Mouse (Mus musculus) ovary, postnatal 36 days (tissue): Measurements from ENCODE around the gene Pqlc2.

ENCODE experiments used
- DNase-seq: peaks from one replicate; pipeline ENCODE4 v3.0.0; 2022; ENCODE audit warnings: low spot score, mixed read lengths

The Pqlc2 gene

GRCm38 (mm10) chr4:139310171-139310898 is at the start of gene Pqlc2, which contains the start of gene Akr7a5:
TSS of gene Pqlc2 (minus strand) at chr4:139310708.
TSS of gene Akr7a5 (plus strand) at chr4:139310744.
- DNase-seq = peak; percentile 99

GRCm38 (mm10) chr4:139357211-139357610 is 46.7 kb upstream of the Pqlc2 start:
- DNase-seq = no peak

GRCm38 (mm10) chr4:139352832-139353231 is 42.3 kb upstream of the Pqlc2 start:
- DNase-seq = no peak

GRCm38 (mm10) chr4:139351931-139352711 is 41.6 kb upstream of the Pqlc2 start, which contains the start of the genes Mrto4, Emc1 and Ubr4:
TSS of gene Mrto4 (minus strand) at chr4:139352576.
TSS of gene Emc1 (plus strand) at chr4:139352587.
TSS of gene Ubr4 (plus strand) at chr4:139352609.
- DNase-seq = peak; percentile 84

DNA sequence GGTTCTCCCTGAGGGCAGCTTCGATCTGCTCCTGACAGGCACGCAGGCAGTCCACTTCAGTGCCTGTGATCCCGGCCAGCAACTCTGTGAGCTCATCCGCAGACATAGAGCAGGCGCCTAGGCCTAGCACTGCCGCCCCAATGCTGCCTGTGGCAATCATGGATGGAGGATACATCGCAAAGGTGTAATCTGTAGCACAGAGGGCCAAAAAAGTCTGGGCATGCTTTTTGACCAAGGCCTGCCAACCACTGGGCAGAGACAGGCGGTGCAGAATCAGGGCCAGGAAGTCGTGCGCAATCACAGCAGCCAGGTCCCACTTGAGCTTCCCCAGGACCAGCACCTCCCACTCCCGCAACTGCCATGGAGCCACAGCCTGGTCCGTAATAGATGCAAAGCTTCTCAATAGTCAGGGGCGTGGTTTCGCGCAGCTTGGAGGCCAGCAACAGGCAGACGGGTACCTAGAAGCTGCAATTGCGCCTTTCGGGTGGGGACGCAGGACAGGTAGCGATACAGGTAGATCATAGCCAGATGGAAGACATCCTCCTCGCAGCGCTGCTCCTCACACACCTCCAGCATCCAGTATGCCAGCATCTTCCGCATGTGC is 35.0 kb upstream of the Pqlc2 start:
- no peak for DNase-seq

DNA sequence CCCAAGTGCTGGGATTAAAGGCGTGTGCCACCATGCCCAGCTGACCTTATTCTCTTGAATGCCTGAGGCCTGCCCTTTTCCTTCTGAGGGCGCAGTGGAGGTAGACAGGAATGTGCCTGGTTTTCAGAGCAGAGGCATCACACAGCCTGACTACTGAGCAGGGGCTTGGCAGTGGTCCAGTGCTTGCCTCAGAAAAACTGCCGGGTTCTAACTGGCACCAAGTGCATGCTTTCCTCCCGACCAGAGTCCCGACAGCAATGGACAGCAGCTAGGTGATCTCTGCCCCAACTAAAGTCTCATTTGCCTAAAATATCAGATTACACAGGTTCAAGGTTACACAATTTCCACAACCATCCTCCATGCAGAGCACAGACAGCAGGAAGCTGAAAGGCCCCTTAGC is 33.2 kb upstream of the Pqlc2 start:
- peak; percentile 41 for DNase-seq

GRCm38 (mm10) chr4:139341556-139342233 is 31.2 kb upstream of the Pqlc2 start:
- peak; percentile 76 for DNase-seq

- no peak for DNase-seq
These were observed 30.3 kb upstream of the Pqlc2 start for GRCm38 (mm10) chr4:139340835-139341234.

DNA sequence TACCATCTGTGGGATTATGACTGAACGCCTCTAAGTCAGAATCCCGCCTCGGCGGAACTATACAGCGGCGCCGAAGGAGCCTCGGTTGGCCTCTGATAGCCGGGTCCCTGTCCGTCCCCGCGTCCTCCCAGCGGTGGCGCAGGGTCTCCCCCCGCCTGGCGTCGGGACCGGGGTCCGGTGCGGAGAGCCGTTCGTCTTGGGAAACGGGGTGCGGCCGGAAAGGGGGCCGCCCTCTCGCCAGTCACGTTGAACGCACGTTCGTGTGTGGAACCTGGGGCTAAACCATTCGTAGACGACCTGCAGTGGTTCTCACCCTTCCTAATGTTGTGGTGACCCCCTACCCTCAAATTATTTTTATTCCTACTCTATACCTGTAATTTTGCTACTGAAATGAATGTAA is 27.6 kb upstream of the Pqlc2 start:
- no peak for DNase-seq

DNA sequence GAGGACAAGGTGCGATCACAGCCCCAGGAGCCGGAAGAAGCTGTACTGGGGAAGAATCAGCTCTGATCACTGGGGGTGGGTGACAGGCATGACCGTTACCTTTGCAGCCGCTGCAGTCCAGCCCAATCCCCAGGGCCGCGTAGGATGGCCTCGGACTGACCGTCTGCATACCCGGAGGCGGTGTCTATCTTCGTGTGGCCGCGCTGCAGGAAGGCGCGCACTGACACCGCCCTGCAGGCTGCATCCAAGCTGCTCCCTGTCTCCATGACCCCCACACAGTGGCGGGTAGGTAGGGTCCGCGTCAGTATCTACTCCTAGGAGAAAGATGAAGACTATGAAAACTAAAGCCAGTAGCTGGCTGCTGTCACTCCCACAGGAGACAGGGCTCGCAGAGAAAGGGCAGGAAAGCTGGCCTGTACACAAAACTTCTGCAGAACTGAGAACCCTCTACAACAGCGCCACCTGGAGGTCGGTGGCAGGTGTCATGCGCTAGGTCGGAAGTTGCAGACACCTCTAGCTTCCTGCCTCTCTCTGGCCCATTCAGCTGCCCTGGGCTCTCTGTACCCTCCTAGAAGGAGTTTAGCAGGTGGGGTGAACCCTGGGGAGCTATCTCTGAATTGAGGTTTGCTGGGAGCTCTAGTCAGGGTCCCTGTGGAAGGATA is 26.4 kb upstream of the Pqlc2 start:
- peak; percentile 80 for DNase-seq

DNA sequence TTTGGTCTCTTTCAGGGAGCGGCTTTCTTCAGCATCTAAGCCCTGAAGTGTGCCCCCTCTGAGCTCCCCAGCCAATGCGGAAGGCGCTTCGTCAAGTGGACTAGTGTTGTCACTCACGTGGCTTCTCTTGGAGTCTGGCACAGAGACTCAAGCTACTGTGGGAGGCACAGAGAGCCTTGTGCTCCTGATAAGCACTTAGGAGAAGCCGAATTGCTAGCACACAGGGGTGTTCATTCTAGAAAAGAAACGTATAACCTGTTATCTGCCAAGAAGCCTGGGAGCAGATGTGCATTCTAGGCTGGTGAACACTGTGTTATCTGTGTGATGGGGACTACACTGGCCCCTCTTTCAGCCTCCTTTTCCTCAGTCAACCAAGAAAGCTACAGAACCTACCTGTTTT is 25.0 kb upstream of the Pqlc2 start:
- DNase-seq = no peak

- DNase-seq = no peak
These were observed 24.3 kb upstream of the Pqlc2 start for GRCm38 (mm10) chr4:139334631-139335295.

GRCm38 (mm10) chr4:139330605-139331004 is 20.1 kb upstream of the Pqlc2 start:
- peak; percentile 80 for DNase-seq

DNA sequence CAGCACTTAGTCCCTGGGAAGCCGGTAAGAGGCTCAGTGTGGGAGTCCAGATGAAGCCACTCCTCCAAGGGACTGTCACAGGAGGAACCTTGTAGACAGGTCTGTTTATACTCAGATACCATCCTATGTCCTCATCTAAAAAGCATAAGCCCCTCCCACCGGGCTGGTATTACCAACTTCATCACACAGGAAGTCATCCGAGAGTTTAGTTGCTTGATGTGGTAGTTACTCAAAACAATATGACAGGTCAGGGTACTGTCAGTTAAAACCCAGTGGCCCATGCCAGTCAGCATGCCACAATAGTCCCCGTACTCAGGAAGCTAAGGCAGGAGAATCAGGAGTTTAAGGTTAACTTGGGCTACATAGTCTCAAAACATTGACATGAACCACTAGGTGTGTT is 9.2 kb upstream of the Pqlc2 start:
- DNase-seq = no peak

GRCm38 (mm10) chr4:139318449-139318848 is 7.9 kb upstream of the Pqlc2 start:
- DNase-seq = no peak

DNA sequence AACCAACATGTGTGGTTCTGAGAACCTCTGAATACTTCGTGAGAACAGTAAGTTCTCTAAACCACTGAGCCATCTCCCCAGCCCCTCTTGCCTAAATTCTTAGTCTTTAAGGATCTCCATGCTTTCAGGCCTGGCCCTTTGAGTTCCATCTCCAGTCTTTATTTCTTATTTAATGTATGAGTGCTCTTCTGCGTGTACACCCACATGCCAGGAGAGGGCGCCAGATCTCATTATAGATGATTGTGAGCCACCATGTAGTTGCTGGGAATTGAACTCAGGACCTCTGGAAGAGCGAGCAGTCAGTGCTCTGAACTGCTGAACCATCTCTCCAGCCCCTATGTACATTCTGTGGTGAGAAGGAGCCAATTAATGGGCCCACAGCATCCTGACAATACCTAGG is 2.1 kb upstream of the Pqlc2 start:
- no peak for DNase-seq

DNA sequence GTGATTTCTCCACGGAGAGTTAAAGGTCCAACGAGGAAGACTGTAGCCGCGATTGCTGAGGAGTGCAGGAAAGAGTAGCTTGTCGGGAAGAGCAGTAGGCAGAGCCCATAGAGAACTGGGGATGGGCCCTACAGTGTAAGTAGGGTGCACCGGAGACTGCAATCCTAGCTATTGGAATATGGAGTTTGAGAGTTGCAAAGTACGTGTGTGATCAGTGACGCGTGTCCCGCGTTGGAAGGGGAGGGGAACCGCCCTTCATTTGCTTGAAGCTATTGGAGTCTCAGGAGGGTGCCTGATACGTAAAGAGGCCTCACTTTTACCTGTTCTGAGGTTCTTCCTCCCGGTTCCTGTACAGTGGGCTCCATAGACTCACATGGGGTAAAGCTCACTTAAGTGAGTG is 1.2 kb upstream of the Pqlc2 start:
- DNase-seq = no peak

GRCm38 (mm10) chr4:139310899-139311701 is 592 bp upstream of the Pqlc2 start:
- DNase-seq = no peak

GRCm38 (mm10) chr4:139309651-139310050 is 857 bp downstream of the Pqlc2 start:
- no peak for DNase-seq

DNA sequence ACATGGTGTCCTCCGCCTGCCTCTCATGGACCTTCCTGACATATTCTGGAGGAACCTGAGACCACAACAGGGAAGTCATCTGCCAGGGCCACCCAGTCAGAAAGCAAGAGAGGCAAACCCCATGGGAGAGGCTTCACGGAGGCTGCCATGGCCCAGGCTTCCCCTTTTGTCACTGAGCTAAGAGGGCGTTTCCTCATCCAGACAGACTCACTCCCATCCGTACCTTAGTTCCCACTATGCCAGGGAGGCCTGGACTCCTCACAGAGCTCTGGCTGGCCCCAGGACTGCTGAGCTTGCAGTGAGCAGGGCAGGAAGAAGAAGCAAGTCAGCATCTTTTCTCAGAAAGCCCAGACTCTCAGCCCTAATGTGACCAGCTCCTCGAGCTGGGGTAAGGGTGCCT is 2.6 kb downstream of the Pqlc2 start:
- DNase-seq = no peak
